Mouse (Mus musculus) testis, adult 2 months (tissue): ENCODE results near the gene Stam. TPM values are rescaled to one million over a fixed set of nuclear protein-coding genes. Genes with fewer than 3 reads are reported as not detected.

Experiments used
- H3K27ac ChIP-seq: fragments of 200-500 bp; 2 replicates; pipeline ENCODE4 v1.5.1; 2012; ENCODE audit warnings: low read depth, low read length; ENCODE audit not compliant: control insufficient read depth, insufficient read depth
- H3K27me3 ChIP-seq: fragments of 200-500 bp; 2 replicates; pipeline ENCODE4 v1.6.1; 2012; ENCODE audit warnings: mild to moderate bottlenecking, low read length, moderate library complexity; ENCODE audit not compliant: control insufficient read depth, insufficient read depth
- H3K36me3 ChIP-seq: fragments of 200-500 bp; 2 replicates; pipeline ENCODE4 v1.6.1; 2012; ENCODE audit warnings: mild to moderate bottlenecking, low read length; ENCODE audit not compliant: control insufficient read depth, insufficient read depth
- H3K4me1 ChIP-seq: fragments of 200-500 bp; 2 replicates; pipeline ENCODE4 v1.6.1; 2012; ENCODE audit warnings: low read length; ENCODE audit not compliant: control insufficient read depth, insufficient read depth
- H3K4me3 ChIP-seq: fragments of 200-500 bp; 2 replicates; pipeline ENCODE4 v1.5.1; 2012; ENCODE audit warnings: low read depth, mild to moderate bottlenecking, low read length, moderate library complexity, mixed read lengths; ENCODE audit not compliant: control insufficient read depth
- CTCF ChIP-seq: fragments of 200-500 bp; IDR thresholded peaks from 2 replicates; pipeline ENCODE4 v1.5.1; 2012; ENCODE audit warnings: low read depth, mild to moderate bottlenecking, inconsistent platforms, low read length, moderate library complexity; ENCODE audit not compliant: control insufficient read depth, insufficient read depth, insufficient replicate concordance
- POLR2A ChIP-seq: fragments of 200-500 bp; IDR thresholded peaks from 2 replicates; pipeline ENCODE4 v1.6.1; 2012; ENCODE audit warnings: low read depth, mild to moderate bottlenecking, inconsistent platforms, low read length, moderate library complexity; ENCODE audit not compliant: control insufficient read depth
- polyA plus RNA-seq: library from polyadenylated mRNA; depleted of rRNA; stranded (reverse); fragments of >200 nt; gene quantifications from 2 replicates; pipeline ENCODE4 v1.2.3, GENCODE M21; 2012

Stam gene
- polyA plus RNA-seq, 1 experiment: 8.3 TPM

GRCm38 (mm10) chr2:14127629-14128028 lies 53.7 kb downstream of the Stam start:
- Histone ChIP-seq H3K27ac (no peak overlapping the region), H3K27me3 (no peaks in the 10 kb centered on the region), H3K4me3 (no peak overlapping the region), H3K36me3 (peaks cover 1% of the 10 kb centered on the region; the same call in 1 of the 2 replicates), H3K4me1 (no peaks in the 10 kb centered on the region)
- TF ChIP-seq CTCF (no peak), POLR2A (no peak)

GRCm38 (mm10) chr2:14130641-14131339 lies 56.9 kb downstream of the Stam start:
- Histone ChIP-seq H3K4me1 (no peaks in the 10 kb centered on the region), H3K27ac (no peak overlapping the region), H3K36me3 (no peaks in the 10 kb centered on the region), H3K27me3 (no peaks in the 10 kb centered on the region), H3K4me3 (no peak overlapping the region)
- TF ChIP-seq CTCF: no peak
- no peak for TF ChIP-seq POLR2A

- no peak overlapping the region for H3K4me3 ChIP-seq
- no peaks in the 10 kb centered on the region for H3K27me3 ChIP-seq
- H3K36me3 ChIP-seq: no peaks in the 10 kb centered on the region
- H3K4me1 ChIP-seq: no peaks in the 10 kb centered on the region
- no peak overlapping the region for H3K27ac ChIP-seq
- TF ChIP-seq POLR2A: no peak
- no peak for TF ChIP-seq CTCF
Observed at GRCm38 (mm10) chr2:14132468-14133326, 58.8 kb downstream of the Stam start.

GRCm38 (mm10) chr2:14136906-14137305 lies 63.0 kb downstream of the Stam start:
- TF ChIP-seq POLR2A: no peak
- no peak for TF ChIP-seq CTCF
- no peaks in the 10 kb centered on the region; the same call in 1 of the 2 replicates for H3K36me3 ChIP-seq
- H3K4me3 ChIP-seq: no peak overlapping the region
- no peaks in the 10 kb centered on the region for H3K27me3 ChIP-seq
- no peaks in the 10 kb centered on the region for H3K4me1 ChIP-seq
- H3K27ac ChIP-seq: no peak overlapping the region

- H3K36me3 ChIP-seq: no peaks in the 10 kb centered on the region; the same call in 1 of the 2 replicates
- H3K4me3 ChIP-seq: no peak overlapping the region
- no peaks in the 10 kb centered on the region for H3K27me3 ChIP-seq
- H3K4me1 ChIP-seq: no peaks in the 10 kb centered on the region
- no peak overlapping the region for H3K27ac ChIP-seq
- TF ChIP-seq POLR2A (no peak), CTCF (no peak)
Observed at GRCm38 (mm10) chr2:14139590-14139989, 65.7 kb downstream of the Stam start.

GRCm38 (mm10) chr2:14140044-14140443 lies 66.1 kb downstream of the Stam start:
- Histone ChIP-seq H3K4me3 (no peak overlapping the region), H3K4me1 (no peaks in the 10 kb centered on the region), H3K27me3 (no peaks in the 10 kb centered on the region), H3K27ac (no peak overlapping the region), H3K36me3 (no peaks in the 10 kb centered on the region; the same call in 1 of the 2 replicates)
- TF ChIP-seq POLR2A (no peak), CTCF (no peak)

GRCm38 (mm10) chr2:14145311-14145710 lies 71.4 kb downstream of the Stam start:
- Histone ChIP-seq H3K27ac (no peak overlapping the region), H3K4me3 (no peak overlapping the region), H3K4me1 (no peaks in the 10 kb centered on the region), H3K27me3 (no peaks in the 10 kb centered on the region), H3K36me3 (no peaks in the 10 kb centered on the region)
- TF ChIP-seq CTCF (no peak), POLR2A (no peak)
